Mouse (Mus musculus) urinary bladder, postnatal 4 days (tissue): ENCODE data around the gene Megf6.
A peak's percentile ranks its signal among the peaks of the same experiment; 100 is the strongest.

Experiments used
- DNase-seq, 2 experiments: peaks; one replicate each; pipeline ENCODE4 v3.0.0; 2021 to 2022; ENCODE audit warnings: low spot score in 2 of 2

Gene Megf6

DNA sequence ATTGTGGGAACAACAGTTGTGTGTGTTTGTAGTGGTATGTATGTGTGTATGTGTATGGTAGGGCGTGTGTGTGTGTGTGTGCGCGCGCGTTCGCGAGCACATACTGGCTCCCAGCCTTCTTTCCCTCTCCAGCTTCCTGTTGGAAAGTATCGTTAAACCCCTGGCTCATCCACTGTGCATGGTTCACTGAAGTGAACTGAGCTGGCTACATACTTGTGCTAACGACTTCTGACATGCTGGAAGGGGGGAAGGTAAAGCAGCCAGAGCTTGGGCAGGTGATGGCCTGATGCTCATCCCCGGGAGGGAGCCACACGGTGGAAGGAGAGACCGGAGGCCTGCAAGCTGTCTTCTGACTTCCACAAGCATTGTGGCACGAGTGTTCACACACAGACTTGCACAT lies 40.9 kb downstream of the Megf6 start:
- DNase-seq: no peak

DNA sequence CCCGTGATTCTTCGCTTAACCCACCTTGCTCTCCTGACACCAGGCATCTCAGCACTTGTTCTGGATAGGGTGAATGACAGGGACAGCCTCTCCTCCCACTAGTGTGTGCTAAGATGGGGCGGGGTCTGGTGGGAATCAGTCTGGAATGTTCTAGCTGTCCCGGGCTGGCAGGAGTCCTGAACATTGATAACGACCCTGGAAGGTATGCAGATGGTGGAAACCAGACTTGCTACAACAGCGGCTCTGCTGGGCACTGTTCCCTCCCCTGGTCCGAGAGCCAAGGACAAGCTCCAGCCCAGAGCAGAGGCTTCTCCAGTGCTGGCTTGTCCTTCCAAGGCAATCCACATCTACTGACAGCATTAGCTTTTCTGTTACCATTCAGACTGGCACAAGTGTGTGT lies 43.1 kb downstream of the Megf6 start:
- peak; percentile 75 to 81 for DNase-seq

- DNase-seq: no peak
Observed at GRCm38 (mm10) chr4:154214075-154214474, 43.5 kb downstream of the Megf6 start.

GRCm38 (mm10) chr4:154217711-154218350 lies 47.3 kb downstream of the Megf6 start:
- DNase-seq: no peak

- no peak for DNase-seq
Observed at GRCm38 (mm10) chr4:154222773-154223172, 52.2 kb downstream of the Megf6 start.

- no peak for DNase-seq
Observed at GRCm38 (mm10) chr4:154224267-154224969, 53.9 kb downstream of the Megf6 start.

DNA sequence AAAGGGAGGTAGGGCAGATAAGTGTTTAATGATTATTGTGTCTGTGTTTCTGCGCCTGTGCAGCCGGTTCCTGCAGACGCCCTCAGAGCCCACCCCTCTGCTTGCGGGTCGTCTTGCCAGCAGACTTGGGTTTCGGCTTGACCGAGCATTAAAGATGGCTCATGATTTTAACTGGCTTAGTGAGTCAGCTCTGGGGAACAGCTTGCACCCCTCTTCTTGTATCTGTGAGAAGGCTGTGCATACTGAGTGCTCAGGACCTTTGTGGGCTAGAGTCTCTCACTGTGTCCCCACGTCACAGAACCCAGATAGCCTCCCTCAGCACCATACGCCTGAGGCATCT lies 54.4 kb downstream of the Megf6 start:
- DNase-seq: no peak

DNA sequence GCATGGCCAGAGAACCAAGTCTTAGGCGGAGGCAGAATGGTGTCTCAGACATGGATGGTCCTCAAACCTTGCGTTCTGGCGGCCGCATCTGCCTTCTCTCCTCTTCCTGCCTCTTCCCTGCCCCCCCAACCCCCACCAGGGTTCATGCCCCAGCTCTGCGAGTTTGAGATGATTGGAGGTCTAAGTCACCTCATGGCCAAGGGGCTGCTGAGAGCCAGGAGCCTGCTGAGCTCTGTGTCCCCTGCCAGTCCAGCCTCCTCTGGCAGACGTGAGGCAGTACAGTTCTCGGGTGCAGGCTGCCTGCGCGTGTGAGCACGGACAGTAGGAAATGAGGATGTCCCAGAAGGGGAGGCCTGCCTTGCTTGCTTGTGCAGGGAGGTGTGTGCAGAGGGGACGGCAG lies 56.1 kb downstream of the Megf6 start:
- DNase-seq: no peak

DNA sequence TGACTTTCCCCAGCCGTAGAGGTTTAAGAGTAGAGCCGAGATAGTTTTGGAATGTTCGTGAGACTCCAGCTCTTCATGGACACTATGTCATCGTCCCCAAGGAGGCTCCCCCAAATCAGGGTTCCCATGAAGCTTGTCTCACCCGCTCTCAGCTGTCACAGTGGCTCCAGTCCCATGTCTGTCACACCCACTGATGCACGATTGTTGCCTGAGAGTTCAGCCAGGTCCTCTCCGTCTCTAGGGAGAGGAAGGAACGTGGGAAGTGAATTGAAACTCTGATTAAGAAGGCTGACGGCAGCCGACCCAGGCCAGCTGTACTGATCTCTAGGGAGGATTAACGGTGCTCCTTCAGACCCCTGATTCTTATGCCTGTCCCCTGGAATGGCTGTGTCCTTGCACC lies 57.8 kb downstream of the Megf6 start:
- no peak for DNase-seq

DNA sequence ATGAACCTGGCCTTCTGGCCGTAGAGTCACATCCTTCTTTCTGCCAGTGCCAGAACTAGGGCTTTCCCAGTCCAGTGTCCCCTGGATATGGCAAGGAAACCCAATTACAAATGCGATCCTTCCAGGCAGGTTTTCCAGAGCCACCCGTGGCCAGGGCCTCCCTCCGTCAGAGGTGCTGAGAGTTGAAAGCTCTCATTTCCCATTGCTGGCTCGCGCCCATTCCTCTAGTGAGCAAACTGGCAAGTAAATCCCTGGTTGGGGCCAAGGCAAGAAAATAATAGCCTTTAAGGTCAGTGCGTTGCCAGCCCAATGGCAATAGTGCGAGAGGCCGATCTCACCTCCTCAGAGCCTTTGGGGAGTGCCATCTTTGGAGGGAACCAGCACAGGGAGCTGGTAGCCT lies 59.0 kb downstream of the Megf6 start:
- no peak for DNase-seq

- no peak for DNase-seq
Observed at GRCm38 (mm10) chr4:154231380-154231779, 60.9 kb downstream of the Megf6 start.

DNA sequence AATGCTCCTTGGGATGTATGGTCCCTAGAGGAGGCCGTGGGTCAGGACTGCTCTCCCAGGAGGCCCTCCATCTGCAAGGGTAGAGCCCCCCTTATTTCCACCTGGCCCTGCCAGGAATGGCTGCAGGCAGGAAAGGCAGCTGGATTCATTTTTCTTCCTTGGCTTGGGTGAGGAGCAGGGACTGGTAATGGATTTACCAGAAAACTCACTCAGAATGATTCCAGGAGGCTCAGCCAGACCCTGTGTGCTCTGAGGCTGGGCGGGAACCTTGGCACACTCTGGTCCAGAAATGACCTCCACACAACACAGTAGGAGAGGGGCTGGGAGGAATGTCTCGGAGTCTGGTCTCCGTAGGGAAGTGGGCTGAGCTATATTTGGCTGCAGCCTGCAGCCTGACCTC lies 61.8 kb downstream of the Megf6 start:
- no peak for DNase-seq

- DNase-seq: no peak
Observed at GRCm38 (mm10) chr4:154236001-154236400, 65.5 kb downstream of the Megf6 start.

GRCm38 (mm10) chr4:154236893-154237292 lies 66.4 kb downstream of the Megf6 start:
- DNase-seq: no peak

- no peak for DNase-seq
Observed at GRCm38 (mm10) chr4:154237306-154237705, 66.8 kb downstream of the Megf6 start.

- no peak for DNase-seq
Observed at GRCm38 (mm10) chr4:154239199-154239598, 68.7 kb downstream of the Megf6 start.

GRCm38 (mm10) chr4:154240608-154241007 lies 70.1 kb downstream of the Megf6 start:
- DNase-seq: no peak

GRCm38 (mm10) chr4:154245342-154245741 lies 74.8 kb downstream of the Megf6 start:
- DNase-seq: no peak

DNA sequence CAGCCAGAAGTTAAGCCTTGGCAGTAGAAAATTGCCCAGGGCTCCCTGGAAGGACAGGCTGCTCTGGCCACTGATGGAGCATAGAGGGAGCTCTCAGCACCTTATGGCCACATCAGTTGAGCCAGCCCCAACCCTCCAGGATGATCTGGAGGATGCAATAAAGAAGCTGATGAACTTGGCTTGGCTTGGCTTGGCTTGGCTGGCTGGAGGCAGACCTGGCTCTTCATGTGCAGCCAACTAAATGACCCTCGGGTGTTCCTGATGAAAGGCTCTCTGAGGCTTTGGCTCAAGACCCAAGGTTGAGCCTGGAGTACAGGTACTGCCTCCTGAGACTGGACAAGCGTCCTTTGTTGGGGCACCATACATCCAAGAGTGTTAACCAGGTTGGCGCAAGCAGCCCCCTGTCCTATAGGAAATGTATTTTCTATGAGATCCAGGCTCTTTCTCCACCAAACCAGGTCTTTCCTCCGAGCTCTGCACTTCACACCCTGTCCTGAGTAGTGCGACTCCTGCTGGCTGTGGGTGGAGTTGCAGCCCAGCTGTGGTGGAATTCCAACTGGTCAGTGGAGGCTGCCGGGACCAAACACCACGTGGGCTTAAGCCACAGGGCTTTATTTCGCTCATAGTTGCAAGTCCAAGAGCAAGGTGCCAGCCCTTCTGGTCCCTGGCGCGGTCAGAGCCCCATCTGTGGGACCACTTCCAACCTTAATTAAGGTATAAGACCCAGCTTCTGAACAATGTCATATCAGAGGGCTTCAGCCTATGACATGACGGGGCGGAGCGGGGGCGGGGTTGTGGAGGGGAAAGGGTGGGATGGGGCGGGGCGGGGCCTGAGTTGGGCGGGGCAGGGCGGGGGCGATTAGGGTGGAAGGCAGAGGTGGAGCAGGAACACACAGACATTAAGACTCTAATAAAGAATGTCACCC lies 75.8 kb downstream of the Megf6 start:
- peak; percentile 75 to 92 for DNase-seq

DNA sequence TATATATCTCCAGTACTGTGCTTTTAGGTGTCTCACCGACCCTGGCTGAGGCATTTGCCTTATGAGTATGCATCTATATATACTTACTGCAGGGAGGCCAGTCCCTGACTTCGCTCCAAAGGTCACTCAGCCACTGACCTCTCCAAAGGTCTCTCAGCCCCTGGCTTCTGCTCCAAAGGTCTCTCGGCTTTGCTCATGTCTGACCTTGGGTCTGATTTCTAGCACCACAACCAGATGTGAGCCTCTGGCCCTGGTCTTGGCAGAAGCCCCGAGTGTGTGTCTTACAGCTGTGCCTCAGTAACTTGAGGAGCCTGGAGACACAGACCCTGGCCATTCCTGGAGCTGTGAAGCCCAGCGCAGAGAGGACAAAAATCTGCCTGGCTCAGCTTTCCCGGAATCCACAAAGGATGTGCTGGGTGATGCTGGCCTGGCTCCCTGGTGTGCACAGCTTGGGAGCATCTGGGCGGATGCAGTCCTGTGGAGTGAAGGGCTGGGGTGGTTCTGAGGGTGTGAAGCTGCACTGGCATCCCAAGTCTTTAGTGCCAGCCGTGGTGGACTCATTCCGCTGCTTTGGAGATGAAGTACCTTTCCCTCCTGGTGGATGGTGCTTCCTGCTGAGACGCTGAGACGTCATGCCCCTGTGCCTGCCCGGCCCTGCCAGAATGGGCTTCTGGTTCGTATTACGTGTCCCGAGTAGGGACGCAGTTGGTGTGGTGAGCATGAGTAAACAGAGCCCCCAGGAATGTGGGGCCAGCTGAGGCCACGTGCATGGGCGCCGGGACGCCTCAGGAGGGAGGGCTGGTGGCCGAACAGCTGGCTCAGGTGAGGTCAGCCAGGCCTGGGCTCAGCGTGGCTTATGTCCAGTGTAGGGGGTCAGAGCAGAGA lies 76.9 kb downstream of the Megf6 start:
- no peak for DNase-seq

- DNase-seq: no peak
Observed at GRCm38 (mm10) chr4:154248092-154248805, 77.7 kb downstream of the Megf6 start.
